Mouse (Mus musculus) bone marrow, adult 2 months (tissue): ENCODE measurements around the gene Siglec1.

Experiments
- CTCF ChIP-seq: fragments of 200-500 bp; IDR thresholded peaks from 2 replicates; pipeline ENCODE4 v1.5.1; 2011; ENCODE audit warnings: low read length, control low read depth; ENCODE audit not compliant: control insufficient read depth, insufficient read depth
- POLR2A ChIP-seq: fragments of 200-500 bp; IDR thresholded peaks from 2 replicates; pipeline ENCODE4 v1.6.1; 2011; ENCODE audit warnings: low read depth, mild to moderate bottlenecking, control low read depth, low read length, borderline replicate concordance; ENCODE audit not compliant: control insufficient read depth

DNA sequence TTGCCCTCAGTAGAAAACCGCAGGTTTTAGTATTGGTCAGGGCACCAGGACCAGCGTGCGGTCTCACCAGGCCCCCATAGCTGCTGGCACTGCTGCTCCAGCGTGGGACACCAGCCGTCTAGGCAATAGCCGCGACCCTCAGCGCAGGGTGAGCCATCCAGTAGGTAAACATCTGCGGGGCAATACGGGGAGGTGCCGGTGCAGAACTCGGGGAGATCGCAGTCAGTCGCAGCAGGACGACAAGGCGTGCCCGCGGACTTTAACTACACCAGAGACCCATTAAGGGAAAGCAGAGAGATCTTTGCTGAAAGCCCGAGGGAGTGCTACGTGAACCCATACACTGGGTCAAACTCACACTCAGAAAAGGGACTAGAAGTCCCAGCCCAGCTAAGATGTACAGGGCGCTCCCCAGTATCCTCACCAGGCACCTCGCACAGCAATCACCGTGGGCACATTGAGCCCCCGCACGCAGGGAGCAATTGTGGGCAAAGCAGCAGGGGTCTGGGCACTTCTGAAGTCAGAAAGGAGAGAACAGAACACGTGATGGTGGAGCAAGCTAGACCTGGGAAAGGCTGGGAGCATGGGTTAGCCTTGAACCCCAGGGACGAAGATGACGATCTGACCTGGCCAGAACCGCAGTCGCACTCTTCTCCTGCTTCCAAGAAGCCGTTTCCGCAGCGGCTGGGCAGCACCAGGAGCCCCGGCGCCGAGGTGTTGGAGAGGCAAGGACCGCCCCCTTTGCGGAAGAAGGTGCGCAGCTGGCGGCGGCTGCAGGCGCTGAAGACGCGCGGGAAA is 32.5 kb downstream of the Siglec1 start:
- TF ChIP-seq CTCF, result no peak
- peak; percentile 19; the same call in 1 of the 2 replicates for TF ChIP-seq POLR2A
